Comparison of ENCODE assay signal across 10 mouse cellular contexts in the genomic region with DNA sequence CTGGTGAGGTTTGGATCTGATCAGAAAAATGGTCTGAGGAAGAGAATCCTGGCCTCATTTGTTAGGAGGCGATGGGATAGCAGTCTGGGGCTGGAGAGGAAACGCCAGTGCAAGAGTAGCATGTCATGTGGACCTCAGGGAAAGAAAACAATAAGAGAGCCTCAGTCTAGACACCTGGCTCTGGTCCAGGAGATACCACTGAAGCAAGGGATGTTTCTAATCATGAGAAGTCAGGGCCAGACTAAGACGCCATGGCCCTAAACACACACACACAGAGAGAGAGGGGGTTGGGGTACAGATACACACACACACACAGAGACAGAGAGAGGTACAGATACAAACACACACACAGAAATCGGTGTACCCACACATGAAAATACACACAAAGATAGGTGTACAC.
DNase-seq lines count a peak whose midpoint lies in the region; ATAC-seq and TF ChIP-seq lines count a peak whose summit lies in the region.
"Had no signal": no experiment of that assay in that cellular context is flagged by ENCODE, and none has a peak within 500 bp of the region (broad histone marks: within the 10 kb centered on the region; RNA-seq: fewer than 3 reads in every experiment).

No protein-coding gene starts in this region.

- H3K9ac ChIP-seq in liver, embryonic 16.5 days (ENCODE audit: low read depth, low read length), result no peak overlapping the region
- H3K9ac ChIP-seq in MEL (ENCODE audit: control insufficient read depth, low read depth, low read length, poor library complexity, severe bottlenecking), result no peak overlapping the region

- H3K4me3 ChIP-seq in liver, embryonic 16.5 days (ENCODE audit: low read depth, low read length), result no peak overlapping the region
- H3K4me3 ChIP-seq in MEL (ENCODE audit: control insufficient read depth in 1 of 2, insufficient read depth in 1 of 2, low read depth in 2 of 2, low read length in 2 of 2), result no peak overlapping the region
- H3K4me3 ChIP-seq in embryonic facial prominence, embryonic 10.5 days, result no peak overlapping the region

- DNase-seq in heart, postnatal 10 days, result peak; percentile 36 to 37
- no peak for DNase-seq in heart, adult 8-10 months (ENCODE audit: low spot score)
- no peak for DNase-seq in liver
- DNase-seq in MEL (ENCODE audit: low read depth, low spot score), result peak; percentile 51
- no peak for DNase-seq in embryonic facial prominence, embryonic 10.5 days (ENCODE audit: low spot score)
- DNase-seq in urinary bladder, postnatal 10 days (ENCODE audit: low spot score), result no peak
- no peak for DNase-seq in spleen, postnatal 36 days (ENCODE audit: low spot score in 2 of 2)
- DNase-seq: cerebellum, adult 9-10 months; right cerebral cortex, adult 18-20 months had no signal

- no peak for TF ChIP-seq POLR2A in MEL (IDR thresholded peaks at IDR 0.05; ENCODE audit: control insufficient read depth in 1 of 2, insufficient read depth in 1 of 2, low read depth in 1 of 2, low read length in 2 of 2, poor library complexity in 1 of 2)

- no peak overlapping the region for H3K27ac ChIP-seq in liver, embryonic 16.5 days (ENCODE audit: low read length)
- no peak overlapping the region for H3K27ac ChIP-seq in MEL (ENCODE audit: control insufficient read depth, low read depth, low read length)
- peak overlapping the region; percentile 35; the same call in 1 of the 2 replicates for H3K27ac ChIP-seq in embryonic facial prominence, embryonic 10.5 days (replicated peaks)

- no peaks in the 10 kb centered on the region for H3K36me3 ChIP-seq in liver, embryonic 16.5 days (ENCODE audit: control insufficient read depth, insufficient read depth)
- peaks cover 0 to 8% of the 10 kb centered on the region in 2 experiments; a peak in 1 of 4 replicates for H3K36me3 ChIP-seq in MEL (ENCODE audit: control insufficient read depth in 1 of 2, insufficient read depth in 2 of 2, low read length in 2 of 2)
- H3K36me3 ChIP-seq in embryonic facial prominence, embryonic 10.5 days (replicated peaks), result peaks cover 71% of the 10 kb centered on the region

- TF ChIP-seq EP300 in MEL (IDR thresholded peaks at IDR 0.05; ENCODE audit: low read depth in 1 of 2, low read length in 2 of 2), result no peak

- H3K4me1 ChIP-seq in liver, embryonic 16.5 days (ENCODE audit: control insufficient read depth, low read depth, low read length), result no peaks in the 10 kb centered on the region
- H3K4me1 ChIP-seq in MEL (ENCODE audit: control insufficient read depth in 1 of 2, insufficient read depth in 2 of 2, low read length in 2 of 2), result peaks cover under 1 to 9% of the 10 kb centered on the region in 2 experiments
- peaks cover 19% of the 10 kb centered on the region for H3K4me1 ChIP-seq in embryonic facial prominence, embryonic 10.5 days

- intact Hi-C loops in heart, postnatal 10 days (cut with DNase I), result no loop called here

- no peaks in the 10 kb centered on the region for H3K27me3 ChIP-seq in liver, embryonic 16.5 days (ENCODE audit: control insufficient read depth, insufficient read depth, low read depth, low read length)
- no peaks in the 10 kb centered on the region for H3K27me3 ChIP-seq in MEL (ENCODE audit: control insufficient read depth in 1 of 2, insufficient read depth in 2 of 2, low read length in 2 of 2)
- no peaks in the 10 kb centered on the region for H3K27me3 ChIP-seq in embryonic facial prominence, embryonic 10.5 days (replicated peaks; ENCODE audit: low read depth, poor library complexity, severe bottlenecking)

- TF ChIP-seq CTCF in MEL (IDR thresholded peaks at IDR 0.05 in 2 of 3, conservative IDR thresholded peaks at IDR 0.05 in 1 of 3; ENCODE audit: control insufficient read depth in 1 of 3, insufficient read depth in 1 of 3, low read depth in 2 of 3, low read length in 3 of 3, poor library complexity in 1 of 3, severe bottlenecking in 1 of 3), result no peak

- H3K9me3 ChIP-seq in liver, embryonic 16.5 days (replicated peaks; ENCODE audit: control insufficient read depth, low read length), result no peaks in the 10 kb centered on the region
- H3K9me3 ChIP-seq in MEL (replicated peaks; ENCODE audit: insufficient read depth, low read length), result no peaks in the 10 kb centered on the region
- H3K9me3 ChIP-seq in embryonic facial prominence, embryonic 10.5 days, result no peaks in the 10 kb centered on the region

- no peak overlapping the region for H3K4me2 ChIP-seq in liver, embryonic 16.5 days (ENCODE audit: low read depth, low read length)

- WGBS in liver, embryonic 16.5 days (ENCODE audit: insufficient replicate concordance), result 51% methylated on average over 4 of the region's 4 CpGs
- WGBS in embryonic facial prominence, embryonic 10.5 days, result 57% methylated on average over 4 of the region's 4 CpGs

- no peaks in the 10 kb centered on the region for H3K79me2 ChIP-seq in MEL (ENCODE audit: control insufficient read depth, insufficient read depth, low read length, poor library complexity)

- ATAC-seq in liver, embryonic 16.5 days (ENCODE audit: low read depth), result peak; percentile 24; the same call in 1 of the 2 replicates

- TF ChIP-seq RAD21 in MEL (IDR thresholded peaks at IDR 0.05; ENCODE audit: low read depth, low read length), result no peak

TF ChIP-seq in MEL, 35 proteins besides CTCF, POLR2A, EP300 and RAD21:
- no peak for TF ChIP-seq USF1 (IDR thresholded peaks at IDR 0.05; ENCODE audit: low read depth, low read length)
- TF ChIP-seq E2F4 (IDR thresholded peaks at IDR 0.05; ENCODE audit: borderline replicate concordance, low read depth, low read length), result no peak
- TF ChIP-seq NRF1 (IDR thresholded peaks at IDR 0.05; ENCODE audit: insufficient read depth, low read depth, low read length, poor library complexity, severe bottlenecking), result no peak
- no peak for TF ChIP-seq SIN3A (IDR thresholded peaks at IDR 0.05; ENCODE audit: low read length)
- TF ChIP-seq GABPA (IDR thresholded peaks at IDR 0.05; ENCODE audit: low read depth, low read length), result no peak
- no peak for TF ChIP-seq MYC (IDR thresholded peaks at IDR 0.05; ENCODE audit: low read depth, low read length)
- no peak for TF ChIP-seq TBP (IDR thresholded peaks at IDR 0.05; ENCODE audit: low read depth, low read length)
- TF ChIP-seq TAL1 (IDR thresholded peaks at IDR 0.05; ENCODE audit: low read length), result no peak
- TF ChIP-seq ZMIZ1 (IDR thresholded peaks at IDR 0.05; ENCODE audit: low read depth, low read length), result no peak
- no peak for TF ChIP-seq CHD1 (IDR thresholded peaks at IDR 0.05; ENCODE audit: low read depth, low read length)
- TF ChIP-seq SMC3 (IDR thresholded peaks at IDR 0.05; ENCODE audit: low read depth, low read length), result no peak
- TF ChIP-seq RCOR1 (IDR thresholded peaks at IDR 0.05; ENCODE audit: low read depth, low read length), result no peak

Comparison
In these comparisons a context has a peak if more than half of its experiments do, and no peak if none do; other contexts are left out.
1. DNase-seq: peak in heart, postnatal 10 days (2 of 2) and MEL (single experiment); none in heart, adult 8-10 months (single experiment), liver (single experiment), embryonic facial prominence, embryonic 10.5 days (single experiment), urinary bladder, postnatal 10 days (single experiment) and spleen, postnatal 36 days (0 of 2).